Mouse (Mus musculus): Measurements from ENCODE around the gene Gm2a. TPM values are rescaled to one million over a fixed set of nuclear protein-coding genes. Genes with fewer than 3 reads are reported as not detected.

Gm2a gene
- polyA plus RNA-seq, 1 experiment from 2014 or later = 32.5 TPM

- ATAC-seq = no peak
- WGBS = 88% methylated on average over 3 of the region's 3 CpGs
- Histone ChIP-seq H3K4me3 (ENCODE audit: low read depth, low read length) (no peak overlapping the region), H3K36me3 (ENCODE audit: control insufficient read depth, insufficient read depth, low read length) (no peaks in the 10 kb centered on the region), H3K9ac (ENCODE audit: low read depth, low read length) (no peak overlapping the region), H3K4me2 (ENCODE audit: low read length) (no peak overlapping the region), H3K9me3 (replicated peaks; ENCODE audit: control insufficient read depth, low read length, poor library complexity, severe bottlenecking) (no peaks in the 10 kb centered on the region), H3K27me3 (ENCODE audit: control insufficient read depth, insufficient read depth, low read depth, low read length) (no peaks in the 10 kb centered on the region), H3K27ac (ENCODE audit: low read length) (no peak overlapping the region), H3K4me1 (ENCODE audit: control insufficient read depth, insufficient read depth, low read length) (no peaks in the 10 kb centered on the region)
Measured at GRCm38 (mm10) chr11:55116004-55116403, 18.1 kb downstream of the Gm2a start.

GRCm38 (mm10) chr11:55117031-55117430, 19.1 kb downstream of the Gm2a start:
- H3K4me2 ChIP-seq (ENCODE audit: low read length) = no peak overlapping the region
- H3K4me1 ChIP-seq (ENCODE audit: control insufficient read depth, insufficient read depth, low read length) = peaks cover 2% of the 10 kb centered on the region; the same call in 1 of the 2 replicates
- H3K36me3 ChIP-seq (ENCODE audit: control insufficient read depth, insufficient read depth, low read length) = no peaks in the 10 kb centered on the region
- H3K4me3 ChIP-seq (ENCODE audit: low read depth, low read length) = no peak overlapping the region
- no peak overlapping the region for H3K27ac ChIP-seq (ENCODE audit: low read length)
- H3K27me3 ChIP-seq (ENCODE audit: control insufficient read depth, insufficient read depth, low read depth, low read length) = no peaks in the 10 kb centered on the region
- no peaks in the 10 kb centered on the region for H3K9me3 ChIP-seq (replicated peaks; ENCODE audit: control insufficient read depth, low read length, poor library complexity, severe bottlenecking)
- H3K9ac ChIP-seq (ENCODE audit: low read depth, low read length) = no peak overlapping the region
- no peak for ATAC-seq
- WGBS = 92% methylated on average over 2 of the region's 2 CpGs

DNA sequence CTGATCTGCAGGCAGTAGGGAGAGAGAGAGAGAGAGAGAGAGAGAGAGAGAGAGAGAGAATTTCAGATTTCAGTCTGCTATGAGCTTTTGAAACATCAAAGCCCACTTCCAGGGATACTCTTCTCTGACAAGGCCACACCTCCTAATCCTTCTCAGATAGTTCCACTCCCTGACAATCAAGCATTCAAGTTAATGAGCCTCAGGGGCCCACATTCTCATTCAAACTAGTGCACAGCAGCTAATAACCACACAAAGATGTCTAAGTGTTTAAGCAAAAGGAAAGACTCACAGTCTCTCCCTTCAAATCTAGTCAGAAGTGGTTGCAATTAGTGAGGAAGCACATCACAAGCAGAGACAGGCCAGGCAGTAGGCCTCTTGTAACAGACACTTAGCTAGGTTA, 22.4 kb downstream of the Gm2a start:
- Histone ChIP-seq H3K4me3 (ENCODE audit: low read depth, low read length) (no peak overlapping the region), H3K4me1 (ENCODE audit: control insufficient read depth, insufficient read depth, low read length) (peaks cover 2% of the 10 kb centered on the region; the same call in 1 of the 2 replicates), H3K9me3 (replicated peaks; ENCODE audit: control insufficient read depth, low read length, poor library complexity, severe bottlenecking) (no peaks in the 10 kb centered on the region), H3K9ac (ENCODE audit: low read depth, low read length) (no peak overlapping the region), H3K27ac (ENCODE audit: low read length) (no peak overlapping the region), H3K4me2 (ENCODE audit: low read length) (no peak overlapping the region), H3K36me3 (ENCODE audit: control insufficient read depth, insufficient read depth, low read length) (no peaks in the 10 kb centered on the region), H3K27me3 (ENCODE audit: control insufficient read depth, insufficient read depth, low read depth, low read length) (no peaks in the 10 kb centered on the region)
- ATAC-seq = no peak

DNA sequence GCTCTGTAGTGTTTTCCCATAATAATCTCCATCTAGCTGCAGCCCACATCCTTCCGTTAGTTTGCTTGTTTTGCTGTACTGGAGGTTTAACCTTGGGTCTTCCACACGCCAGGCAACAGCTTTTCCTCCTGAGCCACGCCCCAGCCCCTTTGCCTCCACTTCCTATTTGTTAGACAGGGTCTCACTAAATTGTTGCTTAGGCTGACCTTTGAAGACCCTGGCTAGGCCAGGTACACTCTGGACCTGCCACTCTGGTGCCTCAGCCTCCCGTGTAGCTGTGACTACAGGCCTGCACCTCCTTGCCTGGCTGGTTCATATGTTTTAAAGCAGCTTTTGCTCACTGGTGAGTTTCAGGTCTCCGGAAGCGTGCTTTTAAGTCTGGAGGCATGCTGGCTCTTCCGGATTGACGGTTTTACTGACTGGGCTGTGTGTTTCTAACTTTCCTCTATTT, 22.9 kb downstream of the Gm2a start:
- Histone ChIP-seq H3K36me3 (ENCODE audit: control insufficient read depth, insufficient read depth, low read length) (no peaks in the 10 kb centered on the region), H3K27ac (ENCODE audit: low read length) (peak overlapping the region; percentile 69), H3K4me1 (ENCODE audit: control insufficient read depth, insufficient read depth, low read length) (peaks cover 2% of the 10 kb centered on the region; the same call in 1 of the 2 replicates), H3K9me3 (replicated peaks; ENCODE audit: control insufficient read depth, low read length, poor library complexity, severe bottlenecking) (no peaks in the 10 kb centered on the region), H3K27me3 (ENCODE audit: control insufficient read depth, insufficient read depth, low read depth, low read length) (no peaks in the 10 kb centered on the region), H3K4me2 (ENCODE audit: low read length) (no peak overlapping the region), H3K4me3 (ENCODE audit: low read depth, low read length) (no peak overlapping the region), H3K9ac (ENCODE audit: low read depth, low read length) (no peak overlapping the region)
- ATAC-seq = no peak
- WGBS = 76% methylated on average over 8 of the region's 8 CpGs

- peaks cover 2% of the 10 kb centered on the region; the same call in 1 of the 2 replicates for H3K4me1 ChIP-seq (ENCODE audit: control insufficient read depth, insufficient read depth, low read length)
- no peaks in the 10 kb centered on the region for H3K36me3 ChIP-seq (ENCODE audit: control insufficient read depth, insufficient read depth, low read length)
- peak overlapping the region; percentile 69 for H3K27ac ChIP-seq (ENCODE audit: low read length)
- no peak overlapping the region for H3K4me2 ChIP-seq (ENCODE audit: low read length)
- no peaks in the 10 kb centered on the region for H3K27me3 ChIP-seq (ENCODE audit: control insufficient read depth, insufficient read depth, low read depth, low read length)
- no peak for ATAC-seq
- 93% methylated on average over 1 of the region's 1 CpGs for WGBS
- no peaks in the 10 kb centered on the region for H3K9me3 ChIP-seq (replicated peaks; ENCODE audit: control insufficient read depth, low read length, poor library complexity, severe bottlenecking)
- H3K9ac ChIP-seq (ENCODE audit: low read depth, low read length) = no peak overlapping the region
- no peak overlapping the region for H3K4me3 ChIP-seq (ENCODE audit: low read depth, low read length)
Measured at GRCm38 (mm10) chr11:55121430-55121829, 23.5 kb downstream of the Gm2a start.

- Histone ChIP-seq H3K4me3 (ENCODE audit: low read depth, low read length) (no peak overlapping the region), H3K9ac (ENCODE audit: low read depth, low read length) (no peak overlapping the region), H3K9me3 (replicated peaks; ENCODE audit: control insufficient read depth, low read length, poor library complexity, severe bottlenecking) (no peaks in the 10 kb centered on the region), H3K36me3 (ENCODE audit: control insufficient read depth, insufficient read depth, low read length) (no peaks in the 10 kb centered on the region), H3K27ac (ENCODE audit: low read length) (no peak overlapping the region), H3K4me1 (ENCODE audit: control insufficient read depth, insufficient read depth, low read length) (no peaks in the 10 kb centered on the region), H3K4me2 (ENCODE audit: low read length) (no peak overlapping the region), H3K27me3 (ENCODE audit: control insufficient read depth, insufficient read depth, low read depth, low read length) (no peaks in the 10 kb centered on the region)
- 85% methylated on average over 3 of the region's 3 CpGs for WGBS
- ATAC-seq = no peak
Measured at GRCm38 (mm10) chr11:55126663-55127062, 28.7 kb downstream of the Gm2a start.

GRCm38 (mm10) chr11:55127937-55128336, 30.0 kb downstream of the Gm2a start:
- H3K4me3 ChIP-seq (ENCODE audit: low read depth, low read length) = no peak overlapping the region
- H3K27ac ChIP-seq (ENCODE audit: low read length) = no peak overlapping the region
- H3K4me1 ChIP-seq (ENCODE audit: control insufficient read depth, insufficient read depth, low read length) = no peaks in the 10 kb centered on the region
- H3K27me3 ChIP-seq (ENCODE audit: control insufficient read depth, insufficient read depth, low read depth, low read length) = no peaks in the 10 kb centered on the region
- ATAC-seq = no peak
- WGBS = 67% methylated on average over 6 of the region's 6 CpGs
- H3K36me3 ChIP-seq (ENCODE audit: control insufficient read depth, insufficient read depth, low read length) = no peaks in the 10 kb centered on the region
- H3K4me2 ChIP-seq (ENCODE audit: low read length) = no peak overlapping the region
- no peaks in the 10 kb centered on the region for H3K9me3 ChIP-seq (replicated peaks; ENCODE audit: control insufficient read depth, low read length, poor library complexity, severe bottlenecking)
- no peak overlapping the region for H3K9ac ChIP-seq (ENCODE audit: low read depth, low read length)

DNA sequence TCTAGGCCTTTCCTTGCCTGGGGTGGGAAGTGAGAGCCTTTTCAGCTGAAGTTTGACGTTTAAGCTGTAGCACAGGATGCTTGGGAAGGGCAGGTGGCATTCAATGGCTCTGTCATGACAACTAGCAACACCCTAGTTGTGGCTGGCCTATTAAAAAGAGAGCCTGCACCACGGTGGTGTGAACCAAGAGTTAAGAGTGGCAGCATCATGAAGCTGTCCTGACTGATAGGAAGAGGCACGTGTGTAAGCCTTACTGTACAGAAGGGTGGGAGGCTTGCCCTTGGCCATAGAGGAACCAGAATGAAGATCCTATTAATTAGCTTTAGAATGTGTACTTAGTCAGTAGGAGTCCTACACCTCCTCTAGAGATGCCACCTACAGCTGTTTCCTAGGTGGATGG, 30.5 kb downstream of the Gm2a start:
- no peak overlapping the region for H3K4me3 ChIP-seq (ENCODE audit: low read depth, low read length)
- H3K27ac ChIP-seq (ENCODE audit: low read length) = no peak overlapping the region
- H3K4me1 ChIP-seq (ENCODE audit: control insufficient read depth, insufficient read depth, low read length) = no peaks in the 10 kb centered on the region
- no peaks in the 10 kb centered on the region for H3K27me3 ChIP-seq (ENCODE audit: control insufficient read depth, insufficient read depth, low read depth, low read length)
- no peak overlapping the region for H3K9ac ChIP-seq (ENCODE audit: low read depth, low read length)
- 76% methylated on average over 3 of the region's 3 CpGs for WGBS
- H3K36me3 ChIP-seq (ENCODE audit: control insufficient read depth, insufficient read depth, low read length) = no peaks in the 10 kb centered on the region
- no peak overlapping the region for H3K4me2 ChIP-seq (ENCODE audit: low read length)
- no peaks in the 10 kb centered on the region for H3K9me3 ChIP-seq (replicated peaks; ENCODE audit: control insufficient read depth, low read length, poor library complexity, severe bottlenecking)
- ATAC-seq = no peak

DNA sequence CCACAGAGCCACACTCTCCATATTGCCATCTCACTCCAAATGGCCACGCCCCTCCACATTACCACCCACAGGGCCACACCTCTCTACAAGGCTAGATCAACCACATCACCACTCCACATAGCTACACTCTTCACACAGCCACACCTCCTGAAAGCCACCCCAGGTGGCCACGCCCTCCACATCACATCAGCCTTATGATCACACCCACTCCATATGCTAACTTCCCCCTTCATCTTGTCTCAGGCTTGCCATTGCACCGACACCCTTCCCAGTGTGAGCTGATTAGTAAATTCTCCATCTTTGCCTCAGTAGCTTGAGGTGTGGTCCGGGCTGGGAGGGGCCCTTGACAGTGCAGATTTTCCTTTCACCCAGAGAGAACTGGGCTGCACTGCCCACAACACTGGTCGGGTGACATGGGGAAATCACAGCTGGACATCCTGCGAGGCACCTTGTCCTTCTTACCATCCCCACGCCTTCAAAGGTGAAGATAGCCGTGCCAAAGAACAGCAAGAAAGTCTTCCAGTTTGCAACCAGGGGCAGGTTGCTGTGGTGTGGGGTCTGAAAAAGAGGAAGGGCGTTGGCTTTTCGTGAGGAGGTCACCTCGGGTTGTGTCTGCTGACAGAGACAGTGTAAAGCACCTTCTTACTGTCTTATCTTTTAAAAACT, 33.3 kb downstream of the Gm2a start:
- Histone ChIP-seq H3K4me2 (ENCODE audit: low read length) (no peak overlapping the region), H3K27me3 (ENCODE audit: control insufficient read depth, insufficient read depth, low read depth, low read length) (no peaks in the 10 kb centered on the region), H3K9ac (ENCODE audit: low read depth, low read length) (no peak overlapping the region), H3K36me3 (ENCODE audit: control insufficient read depth, insufficient read depth, low read length) (no peaks in the 10 kb centered on the region), H3K4me1 (ENCODE audit: control insufficient read depth, insufficient read depth, low read length) (no peaks in the 10 kb centered on the region), H3K27ac (ENCODE audit: low read length) (no peak overlapping the region), H3K9me3 (replicated peaks; ENCODE audit: control insufficient read depth, low read length, poor library complexity, severe bottlenecking) (no peaks in the 10 kb centered on the region), H3K4me3 (ENCODE audit: low read depth, low read length) (no peak overlapping the region)
- no peak for ATAC-seq
- 89% methylated on average over 11 of the region's 11 CpGs for WGBS
